Mouse (Mus musculus): Measurements from ENCODE around the gene 2010111I01Rik.

DNA sequence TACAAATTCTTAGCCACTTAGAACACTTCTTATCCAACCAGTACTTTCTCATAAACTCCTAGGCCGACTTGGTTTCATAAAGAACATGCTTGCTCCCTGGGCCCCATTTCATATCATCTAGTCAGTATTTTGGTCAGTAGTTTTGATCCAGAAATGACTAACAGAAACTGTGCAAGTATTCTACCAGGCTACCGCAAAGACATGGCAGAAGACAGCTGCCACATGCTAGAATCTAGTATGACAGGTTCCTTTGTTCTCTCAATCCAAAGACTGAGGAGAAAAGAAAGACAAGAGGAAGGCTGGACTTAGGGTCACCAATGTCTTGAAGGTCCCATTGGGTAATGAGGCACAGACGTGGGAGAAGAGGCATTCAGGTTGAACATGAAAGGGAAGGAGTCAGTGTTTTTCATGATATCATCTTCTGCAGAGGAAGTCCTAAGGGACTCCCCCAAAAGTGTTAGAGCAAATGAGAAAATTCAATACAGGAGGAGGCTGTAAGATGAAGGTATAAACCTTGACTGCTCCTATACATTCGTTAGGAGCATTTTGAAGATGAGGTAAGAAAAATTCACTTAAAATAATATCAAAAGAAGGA, 216.0 kb downstream of the 2010111I01Rik start:
- no peak for TF ChIP-seq CTCF (IDR thresholded peaks at IDR 0.05; ENCODE audit: extremely low read depth, insufficient read depth, low read length)
- TF ChIP-seq POLR2A (IDR thresholded peaks at IDR 0.05; ENCODE audit: extremely low read depth, insufficient read depth, low read length), result no peak
